Mouse (Mus musculus) adrenal gland, postnatal 25 days (tissue): ENCODE measurements around the gene Arhgap25. TPM values are rescaled to one million over a fixed set of nuclear protein-coding genes. Genes with fewer than 3 reads are reported as not detected.

Experiments used
- DNase-seq: peaks from one replicate; pipeline ENCODE4 v3.0.0; 2021; ENCODE audit warnings: mixed read lengths
- total RNA-seq: library from RNA; stranded (reverse); gene quantifications from 2 replicates; pipeline ENCODE4 v1.2.3, GENCODE M21; 2021

Arhgap25 gene
- total RNA-seq, 1 experiment from 2014 or later, result 3.3 TPM

DNA sequence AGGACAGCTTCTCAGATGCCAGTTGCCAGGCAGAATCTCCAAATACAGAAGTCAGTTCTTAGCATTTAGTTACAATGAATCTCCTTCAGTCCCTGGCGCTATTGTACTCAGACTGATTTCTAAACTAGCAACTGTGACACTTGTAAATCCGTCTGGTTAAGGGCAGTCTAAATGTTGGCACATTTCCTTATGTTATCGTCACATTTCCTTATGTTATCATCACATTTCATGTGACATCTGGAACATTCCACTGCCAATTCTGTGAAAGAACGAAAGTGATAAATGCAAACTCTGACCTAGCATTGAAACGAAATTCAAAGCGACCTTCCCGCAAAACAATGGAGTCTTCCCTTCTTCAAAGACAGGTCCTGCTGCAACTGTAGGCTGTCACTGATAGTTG is 87.8 kb downstream of the Arhgap25 start:
- no peak for DNase-seq

DNA sequence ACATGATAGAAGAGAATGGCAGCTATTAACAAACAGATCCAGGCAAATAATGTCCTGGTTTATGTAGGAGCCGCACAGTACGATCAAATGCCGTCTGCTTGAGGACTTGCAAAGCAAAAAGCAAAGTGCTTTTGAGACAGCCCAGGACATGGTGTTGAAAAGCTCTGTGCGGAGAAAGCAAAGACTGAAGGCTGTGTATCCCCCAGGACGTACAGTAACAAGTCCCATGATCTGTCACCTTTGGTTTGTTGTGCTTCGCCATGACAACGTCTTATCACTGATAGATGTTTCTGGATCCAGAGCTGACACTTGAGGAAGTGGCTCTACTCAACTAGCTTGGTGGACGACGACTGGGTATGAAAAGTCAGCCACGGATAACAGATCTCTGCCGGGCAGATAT is 89.8 kb downstream of the Arhgap25 start:
- no peak for DNase-seq

DNA sequence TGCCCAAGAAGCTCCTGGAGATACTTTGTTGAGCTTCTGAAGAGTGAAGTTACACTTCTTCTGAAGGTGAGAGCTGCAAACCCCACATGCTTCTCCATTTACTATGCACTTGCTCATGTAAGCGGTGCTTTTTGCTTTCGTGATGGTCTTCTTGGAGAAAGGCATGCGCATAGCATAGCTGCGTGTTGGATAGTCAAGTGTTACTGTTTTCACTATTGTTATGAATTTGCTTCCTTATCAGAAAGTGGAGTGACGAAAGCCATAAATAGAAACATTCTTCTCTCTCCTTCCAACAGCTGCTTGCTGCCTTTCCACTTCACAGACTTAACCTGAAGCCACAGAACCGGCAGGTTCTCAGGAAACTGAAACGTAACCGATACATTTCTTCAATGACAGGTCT is 96.3 kb downstream of the Arhgap25 start:
- DNase-seq, result no peak

DNA sequence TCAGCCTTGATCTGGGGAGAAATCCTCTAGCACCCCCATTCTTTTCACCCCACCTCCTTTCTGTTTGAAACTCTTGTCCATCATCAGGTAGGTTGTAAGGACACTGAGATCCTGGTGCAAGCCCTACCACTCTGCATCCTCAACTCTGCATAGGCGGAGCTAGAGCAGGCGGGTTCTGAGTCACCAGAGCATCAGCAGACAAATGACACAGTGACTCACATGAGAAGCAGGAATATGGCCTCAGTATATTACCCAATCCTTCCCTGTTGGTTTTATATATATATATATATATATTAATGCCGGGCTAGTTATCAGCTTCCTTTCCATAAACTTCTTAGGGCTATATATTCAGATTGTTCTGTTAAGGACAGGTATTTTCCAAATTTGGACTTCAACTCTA is 97.3 kb downstream of the Arhgap25 start:
- DNase-seq, result no peak

DNA sequence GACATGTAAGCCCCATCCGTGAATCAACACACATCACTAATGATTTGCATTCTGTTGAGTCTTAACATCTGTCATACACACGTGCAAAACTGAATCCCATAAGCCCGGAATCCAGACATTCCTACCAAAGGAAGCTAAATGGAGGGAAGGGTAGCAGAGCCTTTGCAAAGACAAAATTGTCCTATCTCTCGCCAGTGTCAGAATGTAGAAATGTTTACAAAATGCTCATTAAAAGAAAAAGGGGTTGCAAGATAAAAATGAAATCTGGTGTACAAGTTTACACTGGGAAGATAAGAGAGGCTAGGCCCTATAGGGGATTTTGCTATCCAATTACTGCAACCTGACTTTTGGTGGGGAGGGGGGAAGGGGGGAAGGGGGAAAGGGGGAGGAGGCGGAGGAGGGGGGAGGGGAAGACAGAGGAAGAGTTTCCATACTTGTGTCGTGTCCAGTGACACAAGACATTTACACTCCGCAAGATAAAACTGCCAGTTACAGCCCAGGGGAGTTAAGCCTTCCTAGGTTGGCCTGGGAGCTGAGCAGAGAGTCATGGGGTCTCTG is 104.5 kb downstream of the Arhgap25 start, which contains the start of gene Bmp10:
TSS of gene Bmp10 (plus strand) at position 508 of the 558 bp plus-strand sequence.
- no peak for DNase-seq

DNA sequence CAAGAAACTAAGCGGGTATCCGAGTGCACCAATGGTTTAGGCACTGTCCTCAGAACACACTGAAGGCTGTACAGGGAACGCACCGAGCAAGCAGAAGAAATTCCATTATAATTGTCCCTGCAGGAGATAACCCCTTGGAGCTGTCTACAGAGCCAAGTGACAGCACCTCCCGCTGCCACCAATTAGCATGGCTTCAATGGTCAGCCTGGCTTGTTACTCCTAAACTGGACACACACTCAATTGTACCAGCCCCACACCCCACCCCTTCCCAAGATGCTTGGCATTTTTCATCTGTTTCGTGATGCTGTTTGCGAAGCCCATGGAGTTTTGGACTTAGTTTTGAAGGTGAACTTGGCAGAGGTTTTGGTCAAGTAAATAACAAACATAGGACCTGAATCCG is 105.4 kb downstream of the Arhgap25 start:
- no peak for DNase-seq

DNA sequence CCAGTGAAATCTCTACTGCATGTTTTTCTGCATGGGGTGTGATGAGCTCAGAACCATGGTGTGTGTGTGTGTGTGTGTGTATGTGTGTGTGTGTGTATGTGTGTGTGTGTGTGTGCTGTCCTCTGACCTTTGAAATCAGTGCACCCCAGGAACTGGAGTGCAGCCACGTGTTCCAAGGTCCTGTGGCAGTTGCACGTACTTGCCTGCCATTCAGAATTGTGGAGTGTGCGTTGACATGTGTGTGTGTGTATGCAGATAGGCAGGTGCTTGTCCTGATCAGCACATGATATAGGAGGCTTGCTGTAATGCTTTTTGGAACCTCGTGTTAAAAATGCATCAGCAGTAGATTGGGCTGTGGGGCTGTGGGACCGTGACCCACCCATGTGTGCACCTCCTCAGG is 106.1 kb downstream of the Arhgap25 start:
- no peak for DNase-seq

DNA sequence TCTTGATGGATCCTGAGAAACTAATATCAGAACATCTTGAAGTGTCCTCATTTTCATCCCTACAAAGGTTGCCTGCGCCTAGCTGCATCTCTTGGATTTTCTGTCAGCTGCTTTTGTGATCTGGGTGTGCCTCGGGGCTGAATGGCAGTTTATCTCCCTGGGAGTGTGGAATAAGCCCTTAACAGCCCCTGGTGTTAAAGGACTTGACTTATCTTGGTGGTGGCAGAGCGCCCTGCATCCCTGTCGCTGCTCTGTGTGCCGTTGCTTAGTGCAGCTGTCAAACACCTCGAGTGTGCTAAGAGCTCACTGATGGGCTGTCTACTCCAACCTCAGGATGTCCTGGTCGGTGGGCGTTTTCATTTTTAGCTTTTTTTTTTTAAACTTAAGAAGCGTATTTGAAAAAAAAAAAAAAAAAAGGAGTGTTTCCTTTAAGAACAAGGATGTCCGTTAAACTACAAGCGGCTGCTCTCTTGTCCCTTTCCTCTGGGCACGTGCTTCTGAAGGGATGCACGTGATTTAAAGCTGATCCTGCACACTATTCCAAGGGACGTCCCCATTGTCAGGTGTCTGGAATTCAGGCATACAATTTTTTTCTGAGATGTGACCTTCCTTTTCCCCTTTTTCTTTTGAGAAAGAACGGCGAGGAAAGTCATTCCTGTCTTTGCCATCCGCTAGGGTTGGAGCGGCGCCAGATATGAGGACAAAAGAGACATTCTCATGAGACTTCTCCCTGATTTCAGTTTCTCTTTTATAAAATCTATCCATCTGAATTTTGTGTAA is 108.8 kb downstream of the Arhgap25 start:
- peak; percentile 60 for DNase-seq

DNA sequence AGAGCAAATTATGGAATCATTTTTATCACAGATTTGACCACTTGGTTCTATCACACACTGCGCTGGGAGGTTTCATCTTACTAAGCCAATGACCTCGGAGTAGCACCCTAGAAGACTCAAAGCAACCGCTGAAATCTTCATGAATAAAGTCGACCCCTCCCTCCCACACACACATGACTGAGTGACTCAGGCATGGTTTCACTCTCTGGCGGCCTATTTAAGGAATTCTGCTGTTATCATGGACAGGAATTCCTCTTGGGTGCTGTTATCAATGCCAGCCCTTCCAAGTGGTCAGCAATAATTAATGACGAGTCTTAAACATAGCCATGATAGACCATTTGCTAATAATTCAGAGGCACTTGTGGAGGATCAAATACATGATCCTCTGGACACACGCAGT is 110.8 kb downstream of the Arhgap25 start:
- no peak for DNase-seq

DNA sequence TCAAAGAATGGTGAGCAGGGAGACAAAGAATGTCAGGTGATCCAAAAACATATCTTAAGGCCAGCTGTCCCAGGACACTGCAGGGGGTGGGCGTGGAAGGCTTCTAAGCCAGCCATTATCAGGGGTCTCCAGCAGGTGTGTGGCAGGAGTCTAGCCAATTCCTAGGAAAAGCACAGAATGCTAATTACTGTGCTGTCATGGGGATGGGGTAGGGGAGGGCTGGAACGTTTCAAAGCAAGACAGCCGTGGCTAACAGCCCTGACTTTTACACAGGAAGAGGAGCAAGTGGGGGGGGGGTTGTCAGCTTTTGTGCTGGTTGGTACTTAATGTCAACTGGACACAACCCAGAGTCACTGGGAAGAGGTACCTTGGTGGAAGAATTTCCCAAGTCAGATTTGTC is 121.0 kb downstream of the Arhgap25 start:
- DNase-seq, result no peak

Other genes with a start within 250 kb of the Arhgap25 start
- 16.5 and 19.4 TPM in 2 replicates for gene Antxr1, start 197.4 kb downstream of the Arhgap25 start, total RNA-seq
- not detected in 2 replicates for gene Gkn1, start 182.3 kb downstream of the Arhgap25 start, total RNA-seq
- gene Gkn2, start 159.9 kb downstream of the Arhgap25 start, total RNA-seq, result not detected in 2 replicates
- gene Gkn3, start 144.3 kb downstream of the Arhgap25 start, total RNA-seq, result 1.1 TPM in 1 of 2 replicates, not detected in the other
- gene Bmp10, start 104.3 kb downstream of the Arhgap25 start, total RNA-seq, result not detected in 2 replicates
- 0.58 and 0.90 TPM in 2 replicates for gene Prokr1, start 57.5 kb upstream of the Arhgap25 start, total RNA-seq
- gene Aplf, start 138.9 kb upstream of the Arhgap25 start, total RNA-seq, result 8.0 and 9.8 TPM in 2 replicates
- gene Efcc1, start 197.6 kb upstream of the Arhgap25 start, total RNA-seq, result 0.67 and 0.71 TPM in 2 replicates
- gene Gp9, start 244.8 kb upstream of the Arhgap25 start, total RNA-seq, result not detected in 2 replicates